Mouse (Mus musculus): ENCODE measurements around the gene Oasl2.

- TF ChIP-seq CTCF (IDR thresholded peaks at IDR 0.05; ENCODE audit: low read depth, low read length) (no peak), POLR2A (IDR thresholded peaks at IDR 0.05; ENCODE audit: insufficient read depth, low read length) (no peak), EP300 (IDR thresholded peaks at IDR 0.05; ENCODE audit: insufficient read depth, low read depth, low read length) (no peak)
Observed at GRCm38 (mm10) chr5:114908598-114909305, 12.0 kb downstream of the Oasl2 start.
